Mouse (Mus musculus) urinary bladder, postnatal 14 days (tissue): Measurements from ENCODE around the gene Inpp5d.
A peak's percentile ranks its signal among the peaks of the same experiment; 100 is the strongest.

ENCODE experiments used
- DNase-seq: peaks from one replicate; pipeline ENCODE4 v3.0.0; 2021; ENCODE audit warnings: low spot score

The Inpp5d gene

DNA sequence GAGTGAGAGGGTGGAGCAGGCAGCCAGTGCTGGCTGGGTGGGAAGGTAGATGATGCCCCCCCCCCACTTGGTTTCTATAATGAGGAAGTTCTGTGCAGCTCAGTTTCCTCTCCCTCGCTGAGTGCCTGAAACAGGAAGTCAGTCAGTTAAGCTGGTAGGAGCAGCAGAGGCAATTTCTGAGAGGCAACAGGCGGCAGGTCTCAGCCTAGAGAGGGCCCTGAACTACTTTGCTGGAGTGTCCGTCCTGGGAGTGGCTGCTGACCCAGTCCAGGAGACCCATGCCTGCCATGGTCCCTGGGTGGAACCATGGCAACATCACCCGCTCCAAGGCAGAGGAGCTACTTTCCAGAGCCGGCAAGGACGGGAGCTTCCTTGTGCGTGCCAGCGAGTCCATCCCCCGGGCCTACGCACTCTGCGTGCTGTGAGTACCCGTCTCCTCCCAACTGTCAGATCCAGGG is at the start of gene Inpp5d:
Inpp5d (plus strand) TSS at position 102 of the 458 bp plus-strand sequence.
- DNase-seq, result no peak

- no peak for DNase-seq
Observed at GRCm38 (mm10) chr1:87573261-87573660, 46.9 kb upstream of the Inpp5d start.

GRCm38 (mm10) chr1:87573800-87574215 is 46.3 kb upstream of the Inpp5d start, which contains the start of gene Ngef:
Gene Ngef, minus strand, starts transcription at chr1:87573870.
- DNase-seq, result peak; percentile 74

DNA sequence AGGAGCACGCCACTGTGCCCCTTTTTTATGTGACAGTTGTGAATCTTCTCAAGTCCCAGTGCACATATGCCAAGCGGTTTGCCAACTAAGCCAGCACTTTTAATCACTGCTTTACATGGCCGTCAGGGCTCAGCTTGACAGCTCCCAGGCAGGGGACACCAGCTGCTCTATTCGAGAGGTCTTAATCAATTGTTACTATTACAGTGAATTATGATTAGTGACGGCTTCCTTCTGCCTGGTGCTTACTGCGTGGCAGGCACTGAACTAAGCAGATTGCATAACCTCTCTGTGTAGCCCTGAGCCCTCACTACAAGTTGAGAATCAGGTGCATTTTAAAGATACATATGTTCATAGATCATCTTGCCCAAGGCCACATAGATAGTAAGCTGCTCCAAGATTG is 45.8 kb upstream of the Inpp5d start:
- DNase-seq, result no peak

- peak; percentile 84 for DNase-seq
Observed at GRCm38 (mm10) chr1:87574785-87575184, 45.3 kb upstream of the Inpp5d start.

GRCm38 (mm10) chr1:87578965-87579364 is 41.1 kb upstream of the Inpp5d start:
- no peak for DNase-seq

DNA sequence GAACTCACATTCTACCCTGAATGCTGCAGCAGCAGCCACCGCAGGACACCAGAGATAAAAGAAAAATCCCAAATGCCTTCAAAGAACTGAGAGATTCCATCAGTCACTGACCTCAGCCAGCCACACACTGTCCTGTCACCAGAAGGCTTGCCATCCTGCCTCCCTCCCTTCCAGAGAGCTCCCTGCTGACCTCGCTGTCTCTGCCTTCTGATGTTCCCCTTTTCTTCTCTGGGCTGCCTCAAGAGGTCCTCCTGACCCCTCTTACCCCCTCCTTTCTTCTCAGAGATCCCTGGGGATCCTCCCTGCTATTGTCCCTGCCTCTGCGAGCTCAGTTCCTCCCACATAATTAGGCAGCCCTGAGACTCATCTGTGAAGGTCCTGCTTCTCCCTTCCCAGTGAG is 39.3 kb upstream of the Inpp5d start:
- no peak for DNase-seq

GRCm38 (mm10) chr1:87589162-87589561 is 30.9 kb upstream of the Inpp5d start:
- DNase-seq, result no peak

DNA sequence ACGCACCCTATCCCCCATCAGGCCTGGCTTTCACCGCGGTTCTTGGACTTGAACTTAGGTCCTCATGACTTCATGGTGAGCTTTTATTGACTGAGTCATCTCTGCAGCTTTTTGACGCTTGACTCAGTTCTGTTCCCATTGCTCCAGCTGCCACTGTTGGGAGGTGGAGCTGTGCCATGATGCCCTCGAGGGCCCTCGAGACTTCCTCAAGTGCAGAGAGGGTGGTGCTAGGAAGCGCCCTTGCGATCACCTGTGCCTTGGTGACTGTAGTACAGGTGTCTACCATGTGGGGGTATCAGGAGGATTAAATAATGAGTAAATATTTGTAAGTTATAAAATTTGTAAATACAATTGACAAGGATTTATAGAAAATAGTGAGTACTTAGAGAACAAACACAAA is 30.1 kb upstream of the Inpp5d start:
- no peak for DNase-seq

DNA sequence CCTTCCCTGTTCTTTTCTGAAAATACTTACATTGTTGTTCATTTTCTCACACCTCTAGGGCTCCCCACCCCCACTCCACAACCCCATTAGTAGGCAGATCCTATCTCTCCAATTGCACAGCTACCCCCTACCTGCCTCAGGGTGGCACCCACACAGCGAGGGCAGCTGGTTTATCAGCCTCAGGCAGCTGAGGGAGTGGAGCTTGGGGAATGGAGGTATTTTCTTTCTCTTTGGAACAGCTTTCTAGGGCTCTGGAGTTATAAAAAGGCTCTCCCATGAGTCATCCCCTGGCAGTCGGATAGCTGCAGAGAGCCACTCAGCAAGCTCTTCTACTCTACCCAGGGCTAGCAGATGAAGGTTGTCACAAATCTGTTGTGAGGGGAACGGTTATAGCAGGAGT is 25.9 kb upstream of the Inpp5d start:
- peak; percentile 13 for DNase-seq

DNA sequence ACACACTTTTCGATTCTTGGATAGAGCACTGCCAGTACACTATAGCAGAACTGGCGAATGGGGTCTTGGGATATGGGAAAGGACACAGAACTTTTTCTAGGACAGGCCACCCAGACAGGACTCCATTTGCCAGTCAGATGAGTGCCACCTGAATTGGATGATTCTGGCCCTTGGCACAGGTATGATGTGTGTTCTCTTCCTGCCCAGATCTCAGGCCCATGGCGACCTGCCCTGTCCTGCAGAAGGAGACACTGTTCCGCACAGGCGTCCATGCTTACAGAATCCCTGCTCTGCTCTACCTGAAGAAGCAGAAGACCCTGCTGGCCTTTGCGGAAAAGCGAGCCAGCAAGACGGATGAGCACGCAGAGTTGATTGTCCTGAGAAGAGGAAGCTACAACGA is 25.4 kb upstream of the Inpp5d start:
- DNase-seq, result no peak

DNA sequence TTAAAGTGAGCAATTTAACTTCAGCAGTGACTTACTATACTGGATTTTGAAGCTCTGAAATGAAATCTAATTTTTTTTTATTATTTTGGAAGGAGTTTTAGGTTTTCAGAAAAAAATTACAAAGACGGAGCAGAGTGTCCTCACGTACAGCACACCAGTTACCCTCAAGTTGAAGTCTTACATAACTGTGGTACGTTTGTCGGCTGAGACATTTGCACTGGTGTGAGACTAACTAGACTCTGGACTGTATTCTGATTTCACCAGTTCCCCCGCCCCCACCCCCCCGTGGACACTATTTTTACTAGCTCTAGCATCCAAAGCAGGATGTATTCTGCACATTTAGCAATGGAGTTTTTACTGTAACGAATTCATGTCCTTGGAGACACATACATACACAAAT is 19.6 kb upstream of the Inpp5d start:
- DNase-seq, result no peak

DNA sequence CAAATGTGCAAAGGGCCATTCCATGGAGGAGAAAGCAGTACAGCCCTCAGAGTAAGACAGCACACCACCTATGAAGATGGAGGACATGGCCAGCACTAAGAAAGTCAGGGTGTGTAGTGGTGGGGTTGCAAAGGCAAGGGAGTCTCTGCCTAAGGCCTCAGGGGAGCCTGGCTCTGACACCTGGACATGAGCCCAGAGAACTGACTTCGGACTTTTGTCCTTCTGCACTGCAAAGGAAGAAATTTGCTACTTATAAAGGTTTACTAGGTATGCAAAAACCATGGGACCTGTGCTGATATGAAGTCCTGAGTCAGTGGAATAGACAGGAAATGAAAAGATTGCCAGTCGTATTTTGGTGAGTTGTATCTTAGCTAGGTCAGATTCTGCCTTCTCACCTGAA is 18.3 kb upstream of the Inpp5d start:
- no peak for DNase-seq

DNA sequence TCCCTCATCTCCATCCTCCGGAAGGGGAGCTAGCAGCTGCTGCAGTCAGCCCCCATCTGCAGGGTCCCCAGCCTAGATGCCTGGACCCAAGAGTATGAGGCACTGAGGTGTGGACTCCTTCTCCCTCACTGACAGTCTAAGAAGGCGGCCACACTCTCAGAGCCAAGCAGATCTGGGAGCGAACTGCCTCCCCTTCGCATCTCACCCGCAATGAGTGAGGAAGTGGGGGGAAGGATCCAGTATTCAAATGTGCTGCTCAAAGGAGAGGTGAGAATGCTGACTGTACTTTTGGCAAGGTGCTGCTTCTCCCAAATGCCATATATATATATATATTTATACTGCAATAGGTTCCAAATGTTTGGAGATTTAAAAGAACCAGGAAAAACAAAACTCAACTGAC is 16.7 kb upstream of the Inpp5d start:
- no peak for DNase-seq

GRCm38 (mm10) chr1:87605296-87605695 is 14.8 kb upstream of the Inpp5d start:
- no peak for DNase-seq

- peak; percentile 32 for DNase-seq
Observed at GRCm38 (mm10) chr1:87607385-87608091, 12.6 kb upstream of the Inpp5d start.

- peak; percentile 69 for DNase-seq
Observed at GRCm38 (mm10) chr1:87608416-87609046, 11.6 kb upstream of the Inpp5d start.

- DNase-seq, result no peak
Observed at GRCm38 (mm10) chr1:87614576-87615295, 5.4 kb upstream of the Inpp5d start.

GRCm38 (mm10) chr1:87620693-87621092 is 581 bp downstream of the Inpp5d start:
- DNase-seq, result no peak

- no peak for DNase-seq
Observed at GRCm38 (mm10) chr1:87621146-87621857, 1.2 kb downstream of the Inpp5d start.

- DNase-seq, result no peak
Observed at GRCm38 (mm10) chr1:87621858-87622279, 1.8 kb downstream of the Inpp5d start.

GRCm38 (mm10) chr1:87623977-87624666 is 4.0 kb downstream of the Inpp5d start:
- DNase-seq, result no peak
